Mouse (Mus musculus): ENCODE measurements around the gene Zfp704. TPM values are rescaled to one million over a fixed set of nuclear protein-coding genes. Genes with fewer than 3 reads are reported as not detected.

Gene Zfp704
- polyA plus RNA-seq, 1 experiment from 2014 or later = 10.2 TPM

GRCm38 (mm10) chr3:9562649-9563328 is 47.1 kb downstream of the Zfp704 start:
- Histone ChIP-seq H3K27ac (replicated peaks; ENCODE audit: low read depth, low read length) (no peak overlapping the region), H3K4me2 (ENCODE audit: low read depth, severe bottlenecking) (no peak overlapping the region), H3K36me3 (ENCODE audit: control insufficient read depth, insufficient read depth, low read length) (no peaks in the 10 kb centered on the region), H3K4me1 (ENCODE audit: control insufficient read depth, insufficient read depth, low read length) (no peaks in the 10 kb centered on the region), H3K9ac (ENCODE audit: low read length) (no peak overlapping the region), H3K27me3 (ENCODE audit: control insufficient read depth, insufficient read depth, low read length) (no peaks in the 10 kb centered on the region), H3K4me3 (ENCODE audit: low read depth, low read length) (no peak overlapping the region), H3K9me3 (ENCODE audit: control insufficient read depth, low read length) (no peaks in the 10 kb centered on the region)
- no peak for DNase-seq (ENCODE audit: low spot score)
- ATAC-seq (ENCODE audit: insufficient number of reproducible peaks, low FRiP score, low TSS enrichment, low read depth) = no peak
- WGBS = 93% methylated on average over 11 of the region's 11 CpGs

GRCm38 (mm10) chr3:9557778-9558560 is 51.9 kb downstream of the Zfp704 start:
- no peaks in the 10 kb centered on the region for H3K9me3 ChIP-seq (ENCODE audit: control insufficient read depth, low read length)
- no peak overlapping the region for H3K27ac ChIP-seq (replicated peaks; ENCODE audit: low read depth, low read length)
- no peak overlapping the region for H3K9ac ChIP-seq (ENCODE audit: low read length)
- H3K36me3 ChIP-seq (ENCODE audit: control insufficient read depth, insufficient read depth, low read length) = no peaks in the 10 kb centered on the region
- 23% methylated on average over 6 of the region's 6 CpGs for WGBS
- DNase-seq (ENCODE audit: low spot score) (no peak), ATAC-seq (ENCODE audit: insufficient number of reproducible peaks, low FRiP score, low TSS enrichment, low read depth) (no peak)
- no peak overlapping the region for H3K4me2 ChIP-seq (ENCODE audit: low read depth, severe bottlenecking)
- no peak overlapping the region for H3K4me3 ChIP-seq (ENCODE audit: low read depth, low read length)
- no peaks in the 10 kb centered on the region for H3K4me1 ChIP-seq (ENCODE audit: control insufficient read depth, insufficient read depth, low read length)
- no peaks in the 10 kb centered on the region for H3K27me3 ChIP-seq (ENCODE audit: control insufficient read depth, insufficient read depth, low read length)

- no peak for ATAC-seq (ENCODE audit: insufficient number of reproducible peaks, low FRiP score, low TSS enrichment, low read depth)
- DNase-seq (ENCODE audit: low spot score) = no peak
- H3K36me3 ChIP-seq (ENCODE audit: control insufficient read depth, insufficient read depth, low read length) = no peaks in the 10 kb centered on the region; the same call in 1 of the 2 replicates
- H3K4me2 ChIP-seq (ENCODE audit: low read depth, severe bottlenecking) = no peak overlapping the region
- no peaks in the 10 kb centered on the region for H3K4me1 ChIP-seq (ENCODE audit: control insufficient read depth, insufficient read depth, low read length)
- H3K9me3 ChIP-seq (ENCODE audit: control insufficient read depth, low read length) = no peaks in the 10 kb centered on the region
- H3K27ac ChIP-seq (replicated peaks; ENCODE audit: low read depth, low read length) = no peak overlapping the region
- no peak overlapping the region for H3K9ac ChIP-seq (ENCODE audit: low read length)
- H3K4me3 ChIP-seq (ENCODE audit: low read depth, low read length) = no peak overlapping the region
- H3K27me3 ChIP-seq (ENCODE audit: control insufficient read depth, insufficient read depth, low read length) = no peaks in the 10 kb centered on the region
- 70% methylated on average over 5 of the region's 5 CpGs for WGBS
Observed at GRCm38 (mm10) chr3:9556137-9556536, 53.7 kb downstream of the Zfp704 start.

- Histone ChIP-seq H3K9ac (ENCODE audit: low read length) (no peak overlapping the region), H3K27ac (replicated peaks; ENCODE audit: low read depth, low read length) (no peak overlapping the region), H3K36me3 (ENCODE audit: control insufficient read depth, insufficient read depth, low read length) (no peaks in the 10 kb centered on the region; the same call in 1 of the 2 replicates), H3K27me3 (ENCODE audit: control insufficient read depth, insufficient read depth, low read length) (no peaks in the 10 kb centered on the region), H3K9me3 (ENCODE audit: control insufficient read depth, low read length) (no peaks in the 10 kb centered on the region), H3K4me2 (ENCODE audit: low read depth, severe bottlenecking) (no peak overlapping the region), H3K4me1 (ENCODE audit: control insufficient read depth, insufficient read depth, low read length) (no peaks in the 10 kb centered on the region), H3K4me3 (ENCODE audit: low read depth, low read length) (no peak overlapping the region)
- DNase-seq (ENCODE audit: low spot score) = no peak
- ATAC-seq (ENCODE audit: insufficient number of reproducible peaks, low FRiP score, low TSS enrichment, low read depth) = no peak
- WGBS = 89% methylated on average over 6 of the region's 6 CpGs
Observed at GRCm38 (mm10) chr3:9554916-9555315, 55.0 kb downstream of the Zfp704 start.

GRCm38 (mm10) chr3:9552332-9552731 is 57.6 kb downstream of the Zfp704 start:
- Histone ChIP-seq H3K9me3 (ENCODE audit: control insufficient read depth, low read length) (no peaks in the 10 kb centered on the region), H3K9ac (ENCODE audit: low read length) (no peak overlapping the region), H3K4me2 (ENCODE audit: low read depth, severe bottlenecking) (no peak overlapping the region), H3K36me3 (ENCODE audit: control insufficient read depth, insufficient read depth, low read length) (no peaks in the 10 kb centered on the region; the same call in 1 of the 2 replicates), H3K27me3 (ENCODE audit: control insufficient read depth, insufficient read depth, low read length) (no peaks in the 10 kb centered on the region), H3K4me1 (ENCODE audit: control insufficient read depth, insufficient read depth, low read length) (peaks cover 7% of the 10 kb centered on the region), H3K4me3 (ENCODE audit: low read depth, low read length) (no peak overlapping the region), H3K27ac (replicated peaks; ENCODE audit: low read depth, low read length) (no peak overlapping the region)
- ATAC-seq (ENCODE audit: insufficient number of reproducible peaks, low FRiP score, low TSS enrichment, low read depth) (no peak), DNase-seq (ENCODE audit: low spot score) (no peak)
- 75% methylated on average over 8 of the region's 8 CpGs for WGBS

GRCm38 (mm10) chr3:9550930-9551329 is 59.0 kb downstream of the Zfp704 start:
- H3K4me2 ChIP-seq (ENCODE audit: low read depth, severe bottlenecking) = no peak overlapping the region
- DNase-seq (ENCODE audit: low spot score) (no peak), ATAC-seq (ENCODE audit: insufficient number of reproducible peaks, low FRiP score, low TSS enrichment, low read depth) (no peak)
- H3K4me3 ChIP-seq (ENCODE audit: low read depth, low read length) = no peak overlapping the region
- H3K27me3 ChIP-seq (ENCODE audit: control insufficient read depth, insufficient read depth, low read length) = no peaks in the 10 kb centered on the region
- WGBS = 63% methylated on average over 1 of the region's 1 CpGs
- no peaks in the 10 kb centered on the region for H3K9me3 ChIP-seq (ENCODE audit: control insufficient read depth, low read length)
- no peaks in the 10 kb centered on the region; the same call in 1 of the 2 replicates for H3K36me3 ChIP-seq (ENCODE audit: control insufficient read depth, insufficient read depth, low read length)
- no peak overlapping the region for H3K27ac ChIP-seq (replicated peaks; ENCODE audit: low read depth, low read length)
- peaks cover 10% of the 10 kb centered on the region for H3K4me1 ChIP-seq (ENCODE audit: control insufficient read depth, insufficient read depth, low read length)
- H3K9ac ChIP-seq (ENCODE audit: low read length) = no peak overlapping the region

GRCm38 (mm10) chr3:9549815-9550214 is 60.1 kb downstream of the Zfp704 start:
- H3K9me3 ChIP-seq (ENCODE audit: control insufficient read depth, low read length) = no peaks in the 10 kb centered on the region
- no peak overlapping the region for H3K4me3 ChIP-seq (ENCODE audit: low read depth, low read length)
- no peaks in the 10 kb centered on the region; the same call in 1 of the 2 replicates for H3K36me3 ChIP-seq (ENCODE audit: control insufficient read depth, insufficient read depth, low read length)
- H3K9ac ChIP-seq (ENCODE audit: low read length) = no peak overlapping the region
- H3K4me1 ChIP-seq (ENCODE audit: control insufficient read depth, insufficient read depth, low read length) = peaks cover 10% of the 10 kb centered on the region
- no peak for DNase-seq (ENCODE audit: low spot score)
- WGBS = 85% methylated on average over 5 of the region's 5 CpGs
- ATAC-seq (ENCODE audit: insufficient number of reproducible peaks, low FRiP score, low TSS enrichment, low read depth) = no peak
- no peak overlapping the region for H3K4me2 ChIP-seq (ENCODE audit: low read depth, severe bottlenecking)
- no peak overlapping the region for H3K27ac ChIP-seq (replicated peaks; ENCODE audit: low read depth, low read length)
- no peaks in the 10 kb centered on the region for H3K27me3 ChIP-seq (ENCODE audit: control insufficient read depth, insufficient read depth, low read length)

GRCm38 (mm10) chr3:9548188-9548587 is 61.7 kb downstream of the Zfp704 start:
- Histone ChIP-seq H3K4me3 (ENCODE audit: low read depth, low read length) (no peak overlapping the region), H3K36me3 (ENCODE audit: control insufficient read depth, insufficient read depth, low read length) (no peaks in the 10 kb centered on the region; the same call in 1 of the 2 replicates), H3K4me2 (ENCODE audit: low read depth, severe bottlenecking) (no peak overlapping the region), H3K4me1 (ENCODE audit: control insufficient read depth, insufficient read depth, low read length) (peaks cover 15% of the 10 kb centered on the region), H3K27me3 (ENCODE audit: control insufficient read depth, insufficient read depth, low read length) (no peaks in the 10 kb centered on the region), H3K9me3 (ENCODE audit: control insufficient read depth, low read length) (no peaks in the 10 kb centered on the region), H3K9ac (ENCODE audit: low read length) (no peak overlapping the region), H3K27ac (replicated peaks; ENCODE audit: low read depth, low read length) (no peak overlapping the region)
- no peak for ATAC-seq (ENCODE audit: insufficient number of reproducible peaks, low FRiP score, low TSS enrichment, low read depth)
- DNase-seq (ENCODE audit: low spot score) = no peak
- 61% methylated on average over 10 of the region's 10 CpGs for WGBS
